7 mouse cellular contexts compared by ENCODE assay signal in genomic region chr14:76598518-76599216, GRCm38 (mm10). TPM values are rescaled to one million over a fixed set of nuclear protein-coding genes. Genes with fewer than 3 reads are reported as not detected.
A peak's percentile ranks its signal among the peaks of the same experiment; 100 is the strongest.
DNase-seq lines count a peak whose midpoint lies in the region; ATAC-seq and TF ChIP-seq lines count a peak whose summit lies in the region.

No protein-coding gene starts in this region.

- H3K9me3 ChIP-seq in MEL (replicated peaks; ENCODE audit: insufficient read depth, low read length) = no peaks in the 10 kb centered on the region
- no peaks in the 10 kb centered on the region for H3K9me3 ChIP-seq in forebrain, embryonic 13.5 days (replicated peaks)
- no peaks in the 10 kb centered on the region for H3K9me3 ChIP-seq in hindbrain, embryonic 12.5 days (replicated peaks)

- peak overlapping the region; percentile 64 for H3K9ac ChIP-seq in MEL (ENCODE audit: control insufficient read depth, low read depth, low read length, poor library complexity, severe bottlenecking)
- H3K9ac ChIP-seq in forebrain, embryonic 13.5 days = peak overlapping the region; percentile 34; the same call in 1 of the 2 replicates
- H3K9ac ChIP-seq in hindbrain, embryonic 12.5 days = peak overlapping the region; percentile 32; the same call in 1 of the 2 replicates

- no peak for TF ChIP-seq POLR2A in MEL (IDR thresholded peaks at IDR 0.05; ENCODE audit: control insufficient read depth in 1 of 2, insufficient read depth in 1 of 2, low read depth in 1 of 2, low read length in 2 of 2, poor library complexity in 1 of 2)
- no peak for TF ChIP-seq POLR2A in brain, embryonic 14.5 days (IDR thresholded peaks at IDR 0.05; ENCODE audit: borderline replicate concordance, extremely low read depth, insufficient read depth, insufficient read length, poor library complexity, severe bottlenecking)

- H3K79me2 ChIP-seq in MEL (ENCODE audit: control insufficient read depth, insufficient read depth, low read length, poor library complexity) = no peaks in the 10 kb centered on the region

- DNase-seq in MEL (ENCODE audit: low read depth, low spot score) = peak; percentile 66
- peak; percentile 89 for DNase-seq in brain, embryonic 14.5 days (ENCODE audit: low read depth)
- DNase-seq in left cerebral cortex, adult 18-20 months (ENCODE audit: low spot score in 2 of 2) = peak; percentile 29 to 47
- DNase-seq in lung, postnatal 36 days = peak; percentile 78
- peak; percentile 40 for DNase-seq in splenic B cell, adult 2 months (ENCODE audit: low read depth, low spot score)

- peak overlapping the region; percentile 52 for H3K4me2 ChIP-seq in forebrain, embryonic 13.5 days
- peak overlapping the region; percentile 57 for H3K4me2 ChIP-seq in hindbrain, embryonic 12.5 days (replicated peaks)

- no peak for TF ChIP-seq RAD21 in MEL (IDR thresholded peaks at IDR 0.05; ENCODE audit: low read depth, low read length)

- peaks cover 2 to 28% of the 10 kb centered on the region in 2 experiments for H3K4me1 ChIP-seq in MEL (ENCODE audit: control insufficient read depth in 1 of 2, insufficient read depth in 2 of 2, low read length in 2 of 2)
- H3K4me1 ChIP-seq in forebrain, embryonic 13.5 days = peaks cover 31% of the 10 kb centered on the region
- H3K4me1 ChIP-seq in hindbrain, embryonic 12.5 days = peaks cover 19% of the 10 kb centered on the region

- TF ChIP-seq CTCF in MEL (IDR thresholded peaks at IDR 0.05 in 2 of 3, conservative IDR thresholded peaks at IDR 0.05 in 1 of 3; ENCODE audit: control insufficient read depth in 1 of 3, insufficient read depth in 1 of 3, low read depth in 2 of 3, low read length in 3 of 3, poor library complexity in 1 of 3, severe bottlenecking in 1 of 3) = no peak
- no peak for TF ChIP-seq CTCF in brain, embryonic 14.5 days (IDR thresholded peaks at IDR 0.05; ENCODE audit: borderline replicate concordance, extremely low read depth, insufficient read depth, insufficient read length)

- no peaks in the 10 kb centered on the region for H3K27me3 ChIP-seq in MEL (ENCODE audit: control insufficient read depth in 1 of 2, insufficient read depth in 2 of 2, low read length in 2 of 2)
- H3K27me3 ChIP-seq in forebrain, embryonic 13.5 days = no peaks in the 10 kb centered on the region
- no peaks in the 10 kb centered on the region for H3K27me3 ChIP-seq in hindbrain, embryonic 12.5 days
- H3K27me3 ChIP-seq in splenic B cell, adult 2 months (ENCODE audit: control insufficient read depth, insufficient read depth, low read length, poor library complexity, severe bottlenecking) = no peaks in the 10 kb centered on the region

- under 1% methylated on average over 12 of the region's 12 CpGs for WGBS in forebrain, embryonic 13.5 days
- WGBS in hindbrain, embryonic 12.5 days = 2% methylated on average over 12 of the region's 12 CpGs

- TF ChIP-seq EP300 in MEL (IDR thresholded peaks at IDR 0.05; ENCODE audit: low read depth in 1 of 2, low read length in 2 of 2) = 0 out of 4 replicates have a peak, but pooled peaks of 1 of the 2 experiments have one; percentile 13

- H3K4me3 ChIP-seq in MEL (ENCODE audit: control insufficient read depth in 1 of 2, insufficient read depth in 1 of 2, low read depth in 2 of 2, low read length in 2 of 2) = peak overlapping the region; percentile 53 to 58
- H3K4me3 ChIP-seq in forebrain, embryonic 13.5 days = peak overlapping the region; percentile 21
- peak overlapping the region; percentile 25 for H3K4me3 ChIP-seq in hindbrain, embryonic 12.5 days

- ATAC-seq in forebrain, embryonic 13.5 days = peak; percentile 80
- peak; percentile 75 for ATAC-seq in hindbrain, embryonic 12.5 days (ENCODE audit: low FRiP score)

- peaks cover 0 to 13% of the 10 kb centered on the region in 2 experiments; a peak in 2 of 4 replicates for H3K36me3 ChIP-seq in MEL (ENCODE audit: control insufficient read depth in 1 of 2, insufficient read depth in 2 of 2, low read length in 2 of 2)
- H3K36me3 ChIP-seq in forebrain, embryonic 13.5 days (ENCODE audit: poor library complexity, severe bottlenecking) = no peaks in the 10 kb centered on the region
- H3K36me3 ChIP-seq in hindbrain, embryonic 12.5 days = no peaks in the 10 kb centered on the region
- no peaks in the 10 kb centered on the region for H3K36me3 ChIP-seq in splenic B cell, adult 2 months (ENCODE audit: control insufficient read depth, insufficient read depth, low read length, poor library complexity, severe bottlenecking)

- peak overlapping the region; percentile 54 for H3K27ac ChIP-seq in MEL (ENCODE audit: control insufficient read depth, low read depth, low read length)
- H3K27ac ChIP-seq in forebrain, embryonic 13.5 days = no peak overlapping the region
- peak overlapping the region; percentile 71 for H3K27ac ChIP-seq in hindbrain, embryonic 12.5 days

TF ChIP-seq in MEL, 35 proteins besides CTCF, POLR2A, EP300 and RAD21:
- TF ChIP-seq MXI1 (IDR thresholded peaks at IDR 0.05; ENCODE audit: low read depth, low read length) (peak; percentile 44; the same call in 1 of the 2 replicates), CHD1 (IDR thresholded peaks at IDR 0.05; ENCODE audit: low read depth, low read length) (no peak), MYC (IDR thresholded peaks at IDR 0.05; ENCODE audit: low read depth, low read length) (peak; percentile 50; the same call in 1 of the 2 replicates), E2F4 (IDR thresholded peaks at IDR 0.05; ENCODE audit: borderline replicate concordance, low read depth, low read length) (no peak), MAX (IDR thresholded peaks at IDR 0.05; ENCODE audit: low read length) (peak; percentile 70), GATA1 (IDR thresholded peaks at IDR 0.05; ENCODE audit: low read depth, low read length) (no peak), MAZ (IDR thresholded peaks at IDR 0.05; ENCODE audit: low read depth, low read length) (0 out of 2 replicates have a peak, but pooled peaks have one; percentile 18), GABPA (IDR thresholded peaks at IDR 0.05; ENCODE audit: low read depth, low read length) (no peak), TAL1 (IDR thresholded peaks at IDR 0.05; ENCODE audit: low read length) (no peak), RCOR1 (IDR thresholded peaks at IDR 0.05; ENCODE audit: low read depth, low read length) (no peak)

RNA-seq across cellular contexts. Expression of gene Serp2, which starts 42.0 kb away (rescaled TPM):
- total RNA-seq in MEL (2012; rRNA removed) = 0.26 and 0.42 TPM in 2 replicates
- polyA plus RNA-seq in MEL (2012; ENCODE audit: insufficient read depth in 1 of 2, insufficient read length in 2 of 2, low read depth in 1 of 2, low replicate concordance in 2 of 2, missing spikeins in 1 of 2) = under 1 TPM in 1 of 2 experiments, not detected in 1; 0.56 TPM
- polyA plus RNA-seq in brain, embryonic 14.5 days (2012; rRNA removed) = 115 and 121 TPM in 2 replicates
- 75.8 and 76.8 TPM in 2 replicates for polyA plus RNA-seq in forebrain, embryonic 13.5 days (2015; fragmentation: Nextera tagmentation; extraction: Ambion mirVana)
- 59.0 and 59.8 TPM in 2 replicates for polyA plus RNA-seq in hindbrain, embryonic 12.5 days (2016; fragmentation: Nextera tagmentation; extraction: Ambion mirVana)
- total RNA-seq in left cerebral cortex, adult 18-20 months (2021) = 100 to 1,000 TPM; 180 to 192 TPM

Comparison
In these comparisons a context has a peak if more than half of its experiments do, and no peak if none do; other contexts are left out.
1. DNase-seq: peak in every context shown above with its lines; median percentile 89 in brain, embryonic 14.5 days; 78 in lung, postnatal 36 days; 66 in MEL; 40 in splenic B cell, adult 2 months; 38 in left cerebral cortex, adult 18-20 months.
2. RNA of gene Serp2, which starts 42.0 kb away (polyA plus RNA-seq): 115 to 121 TPM in brain, embryonic 14.5 days, 75.8 to 76.8 TPM in forebrain, embryonic 13.5 days and 59.0 to 59.8 TPM in hindbrain, embryonic 12.5 days; 0.56 TPM in MEL; every median in the first group is over 10 times any median in the second.
3. Peak in every context shown above with its lines, with median percentiles within 50 percentile points of each other: H3K4me3 ChIP-seq and H3K9ac ChIP-seq.